Mouse (Mus musculus): ENCODE measurements around the gene Dixdc1. TPM values are rescaled to one million over a fixed set of nuclear protein-coding genes. Genes with fewer than 3 reads are reported as not detected.

The Dixdc1 gene
- total and polyA plus RNA-seq, 2 experiments from 2014 or later, result 28.6 to 33.3 TPM

DNA sequence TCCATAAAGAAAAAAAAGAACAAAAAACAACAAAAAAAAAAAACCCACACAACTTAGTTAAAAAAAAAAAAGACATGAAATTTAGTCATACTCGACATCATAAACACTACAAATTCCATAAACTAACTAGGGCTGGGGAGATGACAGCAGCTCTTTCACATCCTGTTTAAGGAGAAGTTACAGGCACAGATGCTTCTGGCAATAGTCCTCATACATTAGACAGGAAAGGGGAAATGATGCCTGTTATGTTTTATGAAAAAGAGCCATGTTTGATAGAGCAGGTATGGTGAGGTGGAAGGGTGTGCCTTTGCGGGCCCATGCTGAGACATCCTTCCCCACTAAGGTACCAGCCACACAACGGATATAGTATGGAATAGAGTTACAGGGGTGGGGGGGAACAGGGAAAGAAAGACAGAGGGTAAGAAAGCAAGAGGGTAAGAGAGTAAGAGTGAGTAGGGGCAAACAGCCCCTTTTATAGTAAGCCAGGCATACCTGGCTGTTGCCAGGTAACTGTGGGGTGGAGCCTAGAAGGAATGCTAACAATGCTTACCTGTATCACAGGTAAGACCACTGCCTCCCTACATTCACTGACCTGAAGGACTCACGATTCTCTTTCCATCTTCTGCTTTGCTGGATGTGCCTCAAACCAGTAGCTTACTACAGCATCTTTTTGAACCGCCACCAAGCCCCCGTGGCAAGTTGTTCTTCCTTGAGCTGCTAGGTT is 22.4 kb upstream of the Dixdc1 start:
- Histone ChIP-seq H3K9me3 (ENCODE audit: low read length) (no peaks in the 10 kb centered on the region), H3K27me3 (ENCODE audit: insufficient read depth, low read length) (no peaks in the 10 kb centered on the region), H3K9ac (replicated peaks; ENCODE audit: low read length, poor library complexity, severe bottlenecking) (no peak overlapping the region), H3K36me3 (ENCODE audit: insufficient read depth, low read length) (no peaks in the 10 kb centered on the region; the same call in 1 of the 2 replicates), H3K4me3 (ENCODE audit: low read depth, low read length) (no peak overlapping the region), H3K4me2 (ENCODE audit: low read depth, low read length, poor library complexity, severe bottlenecking) (no peak overlapping the region), H3K27ac (ENCODE audit: low read depth, low read length) (no peak overlapping the region), H3K4me1 (ENCODE audit: insufficient read depth, low read length) (no peaks in the 10 kb centered on the region)
- TF ChIP-seq CTCF (IDR thresholded peaks at IDR 0.05), result no peak
- ATAC-seq (ENCODE audit: low FRiP score) (no peak), DNase-seq (ENCODE audit: low spot score) (no peak)
- WGBS, result 72% methylated on average over 6 of the region's 6 CpGs

DNA sequence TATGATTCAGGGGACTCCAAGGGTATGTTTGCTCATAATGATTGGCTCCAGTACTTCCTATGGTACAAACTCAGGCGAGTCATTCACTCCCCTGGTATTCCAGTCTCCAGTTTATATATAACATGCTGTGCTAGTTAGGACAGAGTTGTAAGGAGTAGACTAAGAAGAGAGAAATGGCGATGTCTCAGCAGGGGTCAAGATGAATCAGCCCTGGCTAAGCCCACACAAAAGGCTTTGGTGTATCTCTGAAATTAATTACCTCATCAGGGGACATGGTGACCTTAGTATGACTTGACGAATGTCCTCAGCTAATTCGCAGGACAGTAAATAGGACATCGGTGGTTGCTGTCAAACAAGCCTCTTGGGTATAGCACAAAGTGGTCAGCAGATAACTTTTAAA is 17.4 kb upstream of the Dixdc1 start:
- 57% methylated on average over 5 of the region's 5 CpGs for WGBS
- Histone ChIP-seq H3K27ac (ENCODE audit: low read depth, low read length) (no peak overlapping the region), H3K36me3 (ENCODE audit: insufficient read depth, low read length) (no peaks in the 10 kb centered on the region), H3K9ac (replicated peaks; ENCODE audit: low read length, poor library complexity, severe bottlenecking) (no peak overlapping the region), H3K4me3 (ENCODE audit: low read depth, low read length) (no peak overlapping the region), H3K4me1 (ENCODE audit: insufficient read depth, low read length) (no peaks in the 10 kb centered on the region), H3K9me3 (ENCODE audit: low read length) (no peaks in the 10 kb centered on the region), H3K27me3 (ENCODE audit: insufficient read depth, low read length) (no peaks in the 10 kb centered on the region), H3K4me2 (ENCODE audit: low read depth, low read length, poor library complexity, severe bottlenecking) (no peak overlapping the region)
- no peak for TF ChIP-seq CTCF (IDR thresholded peaks at IDR 0.05)
- ATAC-seq (ENCODE audit: low FRiP score) (no peak), DNase-seq (ENCODE audit: low spot score) (no peak)

DNA sequence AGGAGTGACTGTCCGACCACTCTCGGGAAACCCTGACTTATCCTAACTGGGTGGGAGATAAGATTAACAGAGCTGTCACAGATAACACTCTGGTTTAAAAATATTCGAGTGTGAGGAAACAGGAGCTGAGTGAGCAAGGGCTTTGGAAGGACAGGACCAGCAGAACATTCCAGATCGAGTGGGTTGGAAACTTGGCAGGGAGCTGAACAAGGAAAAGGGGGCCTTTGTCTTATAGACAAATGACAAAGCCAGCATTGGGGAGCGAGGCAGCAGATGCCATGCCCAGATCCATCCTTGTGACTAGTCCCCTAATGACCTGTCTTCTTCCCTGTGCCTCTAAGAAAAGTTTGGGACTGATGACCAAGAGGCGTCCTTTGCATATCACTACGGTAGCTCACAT is 14.6 kb upstream of the Dixdc1 start:
- 70% methylated on average over 7 of the region's 7 CpGs for WGBS

DNA sequence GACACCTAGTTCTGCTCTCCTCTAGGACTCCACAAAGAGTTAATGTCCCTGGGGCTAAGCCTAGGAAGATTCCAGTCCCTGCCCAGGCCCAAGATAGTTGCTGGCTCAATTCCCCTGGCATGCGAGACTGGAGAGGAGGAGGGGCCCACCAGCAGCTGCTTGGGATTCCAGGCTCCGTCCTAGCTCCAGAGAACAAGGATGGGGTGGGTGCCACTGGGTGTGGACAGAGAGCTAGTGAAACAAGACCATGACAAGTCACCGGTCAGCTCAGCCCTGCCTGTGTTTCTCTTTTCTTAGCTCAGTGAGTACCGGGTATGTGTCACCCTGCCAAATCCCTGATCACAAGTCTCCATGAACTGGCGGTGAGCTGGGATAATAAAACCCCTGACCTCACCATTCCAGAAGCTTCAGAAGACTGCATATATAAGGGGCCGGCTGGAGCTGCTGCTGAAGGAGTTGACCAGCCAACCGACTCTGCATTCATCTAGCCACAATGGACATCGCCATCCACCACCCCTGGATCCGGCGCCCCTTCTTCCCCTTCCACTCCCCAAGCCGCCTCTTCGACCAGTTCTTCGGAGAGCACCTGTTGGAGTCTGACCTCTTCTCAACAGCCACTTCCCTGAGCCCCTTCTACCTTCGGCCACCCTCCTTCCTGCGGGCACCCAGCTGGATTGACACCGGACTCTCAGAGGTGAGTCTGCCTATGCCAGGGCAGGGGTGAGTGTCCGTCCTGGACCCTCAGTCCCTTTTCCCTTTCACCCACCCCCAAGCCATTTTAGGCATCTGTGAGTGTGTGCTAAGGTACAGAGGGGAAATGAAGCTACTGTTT is 13.7 kb upstream of the Dixdc1 start:
- TF ChIP-seq CTCF (IDR thresholded peaks at IDR 0.05), result no peak
- no peak overlapping the region for H3K9ac ChIP-seq (replicated peaks; ENCODE audit: low read length, poor library complexity, severe bottlenecking)
- ATAC-seq (ENCODE audit: low FRiP score), result no peak

More for the DNA sequence above, 14.6 kb upstream of the Dixdc1 start:
- no peak for TF ChIP-seq CTCF (IDR thresholded peaks at IDR 0.05)
- Histone ChIP-seq H3K27ac (ENCODE audit: low read depth, low read length) (no peak overlapping the region), H3K9ac (replicated peaks; ENCODE audit: low read length, poor library complexity, severe bottlenecking) (no peak overlapping the region), H3K4me3 (ENCODE audit: low read depth, low read length) (no peak overlapping the region), H3K27me3 (ENCODE audit: insufficient read depth, low read length) (no peaks in the 10 kb centered on the region), H3K36me3 (ENCODE audit: insufficient read depth, low read length) (no peaks in the 10 kb centered on the region), H3K4me1 (ENCODE audit: insufficient read depth, low read length) (no peaks in the 10 kb centered on the region), H3K9me3 (ENCODE audit: low read length) (no peaks in the 10 kb centered on the region), H3K4me2 (ENCODE audit: low read depth, low read length, poor library complexity, severe bottlenecking) (no peak overlapping the region)
- no peak for ATAC-seq (ENCODE audit: low FRiP score)
- no peak for DNase-seq (ENCODE audit: low spot score)

DNA sequence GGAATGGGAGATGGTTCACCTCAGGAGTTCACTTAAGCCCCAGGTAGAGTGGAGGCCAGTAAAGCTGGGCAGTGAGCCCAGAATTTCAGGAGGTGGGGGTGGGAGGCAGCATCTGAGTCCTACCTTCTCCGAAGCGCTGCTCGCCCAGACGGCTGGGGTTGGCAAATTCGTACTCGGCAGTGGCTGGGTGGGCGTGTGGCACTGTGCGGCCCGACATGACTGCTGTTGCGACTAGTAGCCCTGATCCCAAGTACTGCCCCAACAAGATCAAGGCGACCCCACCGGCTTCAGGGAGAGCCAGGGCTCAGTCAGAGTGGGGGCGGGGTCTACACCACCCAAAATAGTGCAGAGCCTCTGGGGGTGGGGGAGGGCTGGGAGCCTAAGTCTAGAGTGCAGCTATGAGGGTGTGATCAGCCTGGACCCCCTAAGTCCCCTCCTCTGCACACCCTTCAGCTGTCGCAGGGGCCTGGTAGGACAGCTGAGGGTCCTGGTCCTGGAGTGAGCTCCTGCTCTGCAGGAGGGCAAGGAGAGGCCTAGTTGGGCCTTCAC is 12.8 kb upstream of the Dixdc1 start, which contains the start of gene Hspb2:
Hspb2 (minus strand) TSS at position 301 of the 549 bp plus-strand sequence.
- Histone ChIP-seq H3K4me1 (ENCODE audit: insufficient read depth, low read length) (no peaks in the 10 kb centered on the region), H3K27me3 (ENCODE audit: insufficient read depth, low read length) (no peaks in the 10 kb centered on the region), H3K9ac (replicated peaks; ENCODE audit: low read length, poor library complexity, severe bottlenecking) (0 out of 2 replicates have a peak within 1 kb of the TSS, but pooled peaks have one; percentile 1), H3K4me2 (ENCODE audit: low read depth, low read length, poor library complexity, severe bottlenecking) (no peak within 1 kb of the TSS), H3K4me3 (ENCODE audit: low read depth, low read length) (no peak within 1 kb of the TSS), H3K9me3 (ENCODE audit: low read length) (no peaks in the 10 kb centered on the region), H3K36me3 (ENCODE audit: insufficient read depth, low read length) (no peaks in the 10 kb centered on the region), H3K27ac (ENCODE audit: low read depth, low read length) (no peak within 1 kb of the TSS)
- no peak for TF ChIP-seq CTCF (IDR thresholded peaks at IDR 0.05)
- WGBS, result 70% methylated on average over 14 of the region's 14 CpGs
- ATAC-seq (ENCODE audit: low FRiP score) (no peak), DNase-seq (ENCODE audit: low spot score) (no peak)

More for the DNA sequence above, 13.7 kb upstream of the Dixdc1 start:
- Histone ChIP-seq H3K27me3 (ENCODE audit: insufficient read depth, low read length) (no peaks in the 10 kb centered on the region), H3K4me3 (ENCODE audit: low read depth, low read length) (no peak overlapping the region), H3K4me2 (ENCODE audit: low read depth, low read length, poor library complexity, severe bottlenecking) (no peak overlapping the region), H3K4me1 (ENCODE audit: insufficient read depth, low read length) (no peaks in the 10 kb centered on the region), H3K36me3 (ENCODE audit: insufficient read depth, low read length) (no peaks in the 10 kb centered on the region), H3K27ac (ENCODE audit: low read depth, low read length) (no peak overlapping the region), H3K9me3 (ENCODE audit: low read length) (no peaks in the 10 kb centered on the region)
- DNase-seq (ENCODE audit: low spot score), result peak; percentile 54
- 66% methylated on average over 17 of the region's 17 CpGs for WGBS
